Mouse (Mus musculus) right cerebral cortex, postnatal 36 days (tissue): ENCODE results near the gene Slco4c1.

Experiments used
- DNase-seq, 2 experiments: peaks; one replicate each; pipeline ENCODE4 v3.0.0; 2022; ENCODE audit warnings: low spot score in 2 of 2, mixed read lengths in 1 of 2

Gene Slco4c1

GRCm38 (mm10) chr1:96871528-96872360 lies at the start of gene Slco4c1:
Gene Slco4c1 (minus strand): TSS chr1:96872171.
- DNase-seq, result peak; percentile 31 to 54

GRCm38 (mm10) chr1:96917333-96917732 lies 45.4 kb upstream of the Slco4c1 start:
- DNase-seq, result no peak

GRCm38 (mm10) chr1:96883788-96884187 lies 11.8 kb upstream of the Slco4c1 start:
- DNase-seq, result no peak

GRCm38 (mm10) chr1:96878572-96878971 lies 6.6 kb upstream of the Slco4c1 start:
- peak in 1 of 2 experiments; percentile 8 for DNase-seq

GRCm38 (mm10) chr1:96876076-96876475 lies 4.1 kb upstream of the Slco4c1 start:
- no peak for DNase-seq

- DNase-seq, result no peak
These were observed 2.7 kb upstream of the Slco4c1 start for GRCm38 (mm10) chr1:96874636-96875035.

- no peak for DNase-seq
These were observed 356 bp upstream of the Slco4c1 start for GRCm38 (mm10) chr1:96872361-96872693.

GRCm38 (mm10) chr1:96870764-96871307 lies 1.1 kb downstream of the Slco4c1 start:
- DNase-seq, result no peak

- DNase-seq, result no peak
These were observed 3.2 kb downstream of the Slco4c1 start for GRCm38 (mm10) chr1:96868722-96869121.

- no peak for DNase-seq
These were observed 6.0 kb downstream of the Slco4c1 start for GRCm38 (mm10) chr1:96866002-96866401.

GRCm38 (mm10) chr1:96864120-96864519 lies 7.9 kb downstream of the Slco4c1 start:
- no peak for DNase-seq

- no peak for DNase-seq
These were observed 11.8 kb downstream of the Slco4c1 start for GRCm38 (mm10) chr1:96859995-96860684.

GRCm38 (mm10) chr1:96853541-96853940 lies 18.4 kb downstream of the Slco4c1 start:
- no peak for DNase-seq

GRCm38 (mm10) chr1:96849101-96849500 lies 22.9 kb downstream of the Slco4c1 start:
- no peak for DNase-seq

GRCm38 (mm10) chr1:96848606-96849005 lies 23.4 kb downstream of the Slco4c1 start:
- no peak for DNase-seq

GRCm38 (mm10) chr1:96846727-96847126 lies 25.2 kb downstream of the Slco4c1 start:
- no peak for DNase-seq

GRCm38 (mm10) chr1:96805287-96805727 lies 66.7 kb downstream of the Slco4c1 start:
- DNase-seq, result no peak

GRCm38 (mm10) chr1:96801595-96801994 lies 70.4 kb downstream of the Slco4c1 start:
- DNase-seq, result no peak

GRCm38 (mm10) chr1:96794690-96795089 lies 77.3 kb downstream of the Slco4c1 start:
- DNase-seq, result no peak

- DNase-seq, result no peak
These were observed 77.7 kb downstream of the Slco4c1 start for GRCm38 (mm10) chr1:96794290-96794689.

- no peak for DNase-seq
These were observed 82.7 kb downstream of the Slco4c1 start for GRCm38 (mm10) chr1:96789268-96789667.

- no peak for DNase-seq
These were observed 97.8 kb downstream of the Slco4c1 start for GRCm38 (mm10) chr1:96774174-96774573.

GRCm38 (mm10) chr1:96773712-96774111 lies 98.3 kb downstream of the Slco4c1 start:
- no peak for DNase-seq
